Mouse (Mus musculus): ENCODE results near the gene Usp43.

The Usp43 gene

DNA sequence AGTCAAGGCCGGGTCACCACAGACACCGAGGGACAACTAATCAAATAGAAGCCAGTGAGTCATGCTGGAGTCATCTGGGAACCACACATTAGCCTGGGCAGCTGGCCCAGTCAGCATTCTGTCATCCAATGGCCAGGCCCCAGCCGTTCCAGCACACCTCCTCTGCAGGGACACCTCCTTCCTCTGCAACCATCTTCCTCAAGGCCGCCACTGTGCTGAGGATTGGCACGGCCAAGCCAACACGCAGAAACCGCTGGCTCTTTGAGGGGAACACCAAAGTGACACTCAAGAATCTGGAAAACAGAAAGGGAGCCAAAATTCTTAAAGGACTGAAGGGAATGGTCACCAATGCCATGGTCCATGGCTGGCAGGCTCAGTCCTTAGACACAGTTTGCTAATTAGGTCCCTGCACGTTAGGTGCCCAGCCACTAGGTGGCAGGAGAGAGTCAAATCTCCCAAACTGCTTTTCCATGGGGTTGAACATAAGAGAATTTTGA, 24.8 kb downstream of the Usp43 start:
- DNase-seq (ENCODE audit: low spot score in 2 of 2): peak in 1 of 2 experiments; percentile 55

- no peak for DNase-seq (ENCODE audit: low spot score in 2 of 2)
Measured at GRCm38 (mm10) chr11:67895641-67896040, 26.3 kb downstream of the Usp43 start.

- no peak for DNase-seq (ENCODE audit: low spot score in 2 of 2)
Measured at GRCm38 (mm10) chr11:67888521-67888920, 33.4 kb downstream of the Usp43 start.

- no peak for DNase-seq (ENCODE audit: low spot score in 2 of 2)
Measured at GRCm38 (mm10) chr11:67885921-67886320, 36.0 kb downstream of the Usp43 start.

DNA sequence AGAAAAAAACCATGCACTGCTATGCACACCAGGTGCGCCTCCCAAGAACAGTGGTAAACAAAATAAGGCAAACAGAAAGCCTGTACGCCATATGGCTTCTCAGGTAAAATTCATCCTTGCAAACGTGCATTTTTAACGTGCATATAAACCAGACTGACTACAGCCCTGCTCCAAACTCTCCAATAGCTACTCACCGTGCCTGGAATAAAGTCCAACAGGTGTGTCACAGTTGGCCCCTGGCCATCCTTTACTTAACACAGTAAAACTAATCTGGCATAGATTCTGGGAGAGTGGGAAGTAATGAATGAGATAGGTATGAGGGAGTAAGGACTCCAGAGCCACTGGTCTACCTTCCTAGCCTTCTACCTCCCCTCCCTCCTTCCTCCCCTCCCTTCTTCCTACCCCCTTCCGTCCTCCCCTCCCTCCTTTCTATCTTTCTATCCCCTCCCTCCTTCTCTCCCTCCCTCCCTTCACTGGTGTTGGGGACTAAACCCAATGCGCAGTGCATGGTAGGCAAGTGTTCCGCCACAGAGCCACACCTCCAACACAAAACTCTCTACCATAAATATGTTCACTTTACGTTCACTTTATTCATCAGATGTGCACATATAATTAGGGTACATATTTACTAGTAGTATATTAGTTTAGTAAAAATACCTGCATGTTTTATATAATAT, 56.3 kb downstream of the Usp43 start:
- no peak for DNase-seq (ENCODE audit: low spot score in 2 of 2)

DNA sequence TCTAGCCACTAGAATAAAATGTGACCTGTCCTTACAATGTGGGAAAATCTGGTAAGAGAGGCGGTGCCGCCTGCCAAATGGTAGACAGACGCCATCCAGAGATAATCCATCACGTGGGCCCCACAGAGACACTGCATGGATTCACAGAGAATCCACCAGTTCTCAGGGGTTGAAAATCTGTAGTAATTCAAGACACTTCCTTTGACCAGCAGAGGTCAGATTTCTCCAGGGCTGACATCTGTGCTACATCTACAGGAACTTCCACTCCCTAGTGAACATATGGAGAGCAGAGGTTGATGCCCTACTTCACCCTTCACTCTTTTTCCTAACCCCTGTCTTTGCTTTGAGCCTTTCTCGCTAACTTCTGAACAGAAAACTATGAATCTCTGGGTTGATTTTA, 56.9 kb downstream of the Usp43 start:
- DNase-seq (ENCODE audit: low spot score in 2 of 2): no peak

DNA sequence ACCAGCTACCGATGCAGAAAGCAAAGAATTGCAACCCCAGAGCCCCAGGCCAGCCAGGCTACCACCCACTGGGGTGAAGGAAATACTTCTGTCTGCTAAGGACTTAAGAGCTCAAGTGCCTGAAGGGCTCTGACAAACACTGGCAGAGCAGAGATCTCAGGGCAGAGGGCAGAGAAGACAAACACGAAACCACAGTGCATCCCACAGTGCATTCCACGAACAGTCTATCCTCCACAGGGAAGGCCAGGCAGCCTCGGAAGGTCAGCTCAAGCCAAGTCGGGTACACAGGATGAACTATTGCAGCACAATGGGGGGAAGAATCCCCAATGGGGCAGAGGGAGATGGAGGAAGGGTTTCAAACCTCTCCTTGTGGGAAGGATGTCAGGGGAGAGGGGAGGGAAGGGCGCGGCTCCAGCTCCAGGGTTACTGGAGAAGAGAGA, 60.5 kb downstream of the Usp43 start:
- DNase-seq (ENCODE audit: low spot score in 2 of 2): no peak

GRCm38 (mm10) chr11:67860743-67861398, 61.1 kb downstream of the Usp43 start:
- no peak for DNase-seq (ENCODE audit: low spot score in 2 of 2)

DNA sequence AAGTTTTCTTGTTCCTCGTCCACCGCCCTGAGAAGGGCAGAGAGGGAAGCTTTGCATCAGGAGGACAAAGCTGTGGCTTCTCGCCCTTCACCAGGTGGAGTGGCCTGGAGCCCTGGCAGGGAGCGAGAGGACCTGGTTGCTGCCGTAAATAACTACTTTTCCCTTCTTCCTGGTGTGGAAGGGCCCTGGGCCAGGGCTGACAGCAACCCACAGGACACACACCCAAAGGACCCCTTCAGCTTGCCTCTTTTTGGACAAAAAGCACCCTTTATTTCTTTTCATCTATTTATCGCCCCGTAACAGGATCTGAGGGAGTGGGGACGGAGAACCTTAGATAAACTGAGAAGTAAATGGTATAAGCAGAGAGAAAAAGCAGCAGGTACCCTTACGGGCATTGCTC, 63.4 kb downstream of the Usp43 start:
- DNase-seq (ENCODE audit: low spot score in 2 of 2): no peak

DNA sequence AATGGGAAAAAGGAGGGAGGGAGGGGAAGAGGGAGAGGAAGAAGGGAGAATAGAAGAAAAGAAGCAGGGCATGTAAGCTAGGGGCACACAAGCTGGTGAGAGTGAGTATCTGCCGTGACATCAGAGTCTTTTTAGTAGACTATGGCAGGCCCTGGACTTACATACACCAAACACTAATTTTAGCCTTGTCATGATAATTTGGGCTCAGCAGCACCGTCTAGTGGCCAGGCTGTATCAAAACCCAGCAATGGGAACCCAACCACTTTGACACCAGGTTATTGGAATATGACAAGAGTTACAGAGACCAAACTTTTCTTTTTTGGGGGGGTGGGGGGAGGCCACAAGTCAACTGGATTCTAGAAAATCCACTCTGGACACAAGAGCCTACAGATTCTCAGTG, 66.9 kb downstream of the Usp43 start:
- DNase-seq (ENCODE audit: low spot score in 2 of 2): no peak

DNA sequence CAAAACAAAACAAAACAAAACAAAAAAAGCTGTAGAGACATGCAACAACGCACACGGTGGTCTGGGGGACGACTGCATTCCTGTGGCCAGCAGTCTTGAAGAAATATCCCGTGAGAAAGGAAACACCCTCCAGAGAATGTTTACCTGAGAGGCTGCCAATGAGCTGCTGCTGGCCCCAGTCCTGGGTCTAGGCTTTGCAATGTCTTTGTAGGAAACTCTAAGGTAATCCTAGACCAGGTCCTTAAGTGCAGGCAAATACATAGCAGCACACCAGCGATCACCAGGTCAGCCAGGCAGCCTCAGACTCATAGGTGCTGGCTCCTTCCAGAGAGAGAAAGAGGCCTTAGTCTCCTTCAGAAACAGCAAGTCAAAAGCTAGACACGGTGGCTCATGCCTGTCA, 68.0 kb downstream of the Usp43 start:
- no peak for DNase-seq (ENCODE audit: low spot score in 2 of 2)

GRCm38 (mm10) chr11:67851770-67852169, 70.2 kb downstream of the Usp43 start:
- DNase-seq (ENCODE audit: low spot score in 2 of 2): no peak

DNA sequence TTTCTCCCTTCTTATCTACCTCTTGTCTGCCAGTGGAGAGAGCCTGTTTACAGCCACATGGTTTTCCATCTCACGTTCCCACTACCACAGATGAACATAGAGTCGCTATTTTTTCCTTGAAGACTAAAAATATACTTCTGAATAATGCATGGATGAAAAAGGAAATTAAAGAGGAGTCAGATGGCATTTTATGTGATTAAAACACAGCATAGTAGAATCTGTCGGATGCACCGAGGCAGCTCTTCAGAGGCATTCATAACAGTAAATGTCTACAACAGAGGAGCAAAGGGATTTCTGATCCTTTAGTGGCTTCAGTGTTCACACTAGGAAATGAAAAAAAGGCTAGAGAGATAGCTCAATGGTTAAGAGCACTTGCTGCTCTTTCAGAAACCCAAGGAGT, 76.8 kb downstream of the Usp43 start:
- DNase-seq (ENCODE audit: low spot score in 2 of 2): no peak

- no peak for DNase-seq (ENCODE audit: low spot score in 2 of 2)
Measured at GRCm38 (mm10) chr11:67839810-67840209, 82.1 kb downstream of the Usp43 start.

- DNase-seq (ENCODE audit: low spot score in 2 of 2): no peak
Measured at GRCm38 (mm10) chr11:67835408-67836078, 86.4 kb downstream of the Usp43 start.

GRCm38 (mm10) chr11:67831820-67832219, 90.1 kb downstream of the Usp43 start:
- DNase-seq (ENCODE audit: low spot score in 2 of 2): no peak

DNA sequence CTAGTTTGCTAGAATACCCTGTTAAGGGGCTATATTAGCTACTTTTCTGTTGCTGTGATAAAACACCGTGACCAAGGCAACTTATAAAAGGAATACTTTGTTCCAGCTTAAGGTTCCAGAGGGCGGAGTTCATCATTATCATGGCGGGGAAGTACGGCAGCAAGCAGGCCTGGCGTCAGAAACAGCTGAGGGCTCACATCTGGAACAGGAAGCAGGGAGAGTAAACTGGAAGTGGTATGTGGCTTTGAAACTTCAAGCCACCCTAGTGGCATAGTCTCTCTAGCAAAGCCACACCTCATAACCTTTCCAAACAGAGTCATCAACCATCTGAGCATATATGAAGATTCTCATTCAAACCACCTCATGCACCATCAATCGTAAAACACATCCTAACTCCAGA, 92.4 kb downstream of the Usp43 start:
- no peak for DNase-seq (ENCODE audit: low spot score in 2 of 2)

DNA sequence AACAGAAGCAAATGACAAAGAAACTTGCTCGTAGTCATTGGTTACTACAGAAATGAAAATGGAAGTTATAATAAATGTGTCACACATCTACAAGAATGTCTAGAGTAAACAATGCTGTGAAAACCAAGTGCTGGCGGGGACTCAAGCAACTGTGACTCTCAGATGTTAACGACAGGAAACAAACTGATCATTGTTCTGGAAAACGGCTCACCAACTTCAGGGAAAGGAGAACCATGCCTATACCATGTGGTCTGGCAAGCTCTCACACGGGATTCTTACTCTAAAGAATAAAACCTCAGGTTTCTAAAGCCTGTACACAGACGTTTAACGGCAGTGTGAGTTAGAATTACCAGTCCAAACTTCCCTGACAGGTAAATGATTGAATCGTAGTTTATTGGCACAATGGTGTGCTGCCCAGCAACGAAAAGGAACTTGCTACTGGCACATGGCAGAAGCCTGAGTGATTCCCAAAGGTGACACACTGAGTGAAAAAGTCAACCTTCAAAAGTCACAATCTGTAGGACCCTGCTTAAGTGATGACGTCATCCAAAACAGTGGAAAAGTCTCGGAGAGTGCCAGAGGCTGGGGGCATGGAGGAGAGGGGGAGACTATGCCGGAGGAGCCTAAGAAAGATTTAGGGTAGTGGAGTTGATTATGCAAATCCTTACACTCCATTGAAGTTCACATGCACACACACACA, 93.4 kb downstream of the Usp43 start:
- DNase-seq (ENCODE audit: low spot score in 2 of 2): no peak

DNA sequence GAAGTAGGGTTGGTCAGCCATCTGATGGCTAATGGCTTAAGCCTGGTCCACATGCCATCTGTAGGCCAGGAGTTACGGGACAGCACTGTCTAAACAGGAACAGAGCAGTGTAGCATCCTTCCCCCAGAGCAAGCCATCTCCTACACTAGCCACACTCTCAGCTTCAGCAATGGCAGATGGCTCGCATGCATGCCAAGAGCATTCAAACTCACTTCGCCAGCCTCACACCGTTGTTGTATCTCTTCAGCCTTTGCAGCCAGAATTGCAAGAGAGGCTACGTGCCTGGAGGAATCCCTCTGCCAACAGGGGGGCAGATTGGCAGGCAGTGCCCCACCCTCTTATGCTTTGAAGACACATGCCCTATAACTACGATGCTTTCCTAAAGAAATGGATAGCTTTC, 100.4 kb downstream of the Usp43 start:
- DNase-seq (ENCODE audit: low spot score in 2 of 2): peak in 1 of 2 experiments; percentile 28

DNA sequence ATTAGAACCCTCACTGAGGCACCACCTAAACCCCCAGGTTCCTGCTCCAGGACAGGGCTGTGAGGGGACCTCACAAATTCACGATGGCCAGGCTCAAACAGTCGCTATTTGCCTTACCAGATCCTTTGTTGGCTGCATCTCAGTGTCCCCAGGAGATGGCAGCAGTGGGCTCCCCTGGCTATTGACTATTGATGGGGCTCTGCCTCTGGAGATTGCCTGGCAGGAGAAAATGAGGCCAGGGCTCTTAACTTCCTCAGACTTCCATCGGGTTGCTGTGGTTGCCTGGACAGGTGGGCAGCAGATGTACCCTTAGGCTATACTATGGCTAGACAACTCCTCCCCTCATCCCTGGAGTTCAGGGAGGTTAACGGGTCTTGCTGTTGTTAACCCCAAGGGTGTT, 101.7 kb downstream of the Usp43 start:
- DNase-seq (ENCODE audit: low spot score in 2 of 2): peak; percentile 32 to 48

DNA sequence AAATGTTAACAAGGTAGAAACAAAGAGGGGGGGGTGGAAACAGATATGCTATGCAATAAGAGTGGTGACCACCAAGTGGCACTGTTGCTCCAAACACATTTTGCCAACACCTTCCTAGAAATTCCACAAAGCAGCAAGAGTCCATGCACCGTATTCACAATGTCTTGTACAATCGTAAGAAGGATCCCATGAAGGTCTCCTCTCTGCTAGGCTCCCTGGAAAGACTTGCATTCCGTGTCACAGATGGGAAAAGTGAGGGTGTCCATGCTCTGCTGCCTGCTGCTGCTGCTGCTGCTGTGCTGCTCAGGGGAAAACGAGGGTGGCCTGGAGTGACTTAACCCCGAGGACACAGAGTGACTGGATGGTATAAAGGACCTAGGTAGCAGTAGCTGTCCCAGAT, 102.3 kb downstream of the Usp43 start:
- DNase-seq (ENCODE audit: low spot score in 2 of 2): peak in 1 of 2 experiments; percentile 41

- DNase-seq (ENCODE audit: low spot score in 2 of 2): no peak
Measured at GRCm38 (mm10) chr11:67811535-67811934, 110.4 kb downstream of the Usp43 start.
